Mouse (Mus musculus): ENCODE measurements at regions not wholly inside any gene's neighbourhood (a gene's known extent, or its start where the extent isn't known, plus 50 kb on each side); places are given as distances from the start of the nearest gene placed in this dataset.

DNA sequence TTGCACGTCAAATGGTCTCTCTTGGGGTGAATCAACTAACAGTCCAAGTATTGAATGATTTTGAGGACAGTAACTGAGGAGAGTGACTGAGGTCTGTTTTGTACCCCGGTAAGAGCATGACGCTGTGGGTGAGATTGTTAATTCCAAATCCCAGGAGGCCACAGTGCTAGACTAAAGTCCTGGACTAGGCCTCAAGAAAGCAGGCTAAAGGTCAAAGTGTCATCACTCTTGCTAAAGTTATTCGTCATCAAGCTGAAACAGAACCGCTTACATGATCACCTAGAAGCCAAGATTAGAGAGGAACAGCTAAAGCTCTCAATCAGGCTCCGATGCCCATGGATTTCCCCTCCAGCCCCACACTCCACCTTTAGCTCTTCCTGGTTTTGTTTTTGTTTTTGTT is 76.6 kb downstream of the Gm10260 start:
- TF ChIP-seq EP300 (IDR thresholded peaks at IDR 0.05; ENCODE audit: low read depth) (no peak), CTCF (IDR thresholded peaks at IDR 0.05; ENCODE audit: low read depth) (no peak)

All from liver, embryonic 14.5 days (tissue).